Mouse (Mus musculus) adrenal gland, postnatal 25 days (tissue): ENCODE data around the gene Camta2. TPM values are rescaled to one million over a fixed set of nuclear protein-coding genes. Genes with fewer than 3 reads are reported as not detected.

Experiments
- DNase-seq: peaks from one replicate; pipeline ENCODE4 v3.0.0; 2021; ENCODE audit warnings: mixed read lengths
- total RNA-seq: library from RNA; stranded (reverse); gene quantifications from 2 replicates; pipeline ENCODE4 v1.2.3, GENCODE M21; 2021

Gene Camta2
- total RNA-seq, 1 experiment from 2014 or later = 51.3 TPM

DNA sequence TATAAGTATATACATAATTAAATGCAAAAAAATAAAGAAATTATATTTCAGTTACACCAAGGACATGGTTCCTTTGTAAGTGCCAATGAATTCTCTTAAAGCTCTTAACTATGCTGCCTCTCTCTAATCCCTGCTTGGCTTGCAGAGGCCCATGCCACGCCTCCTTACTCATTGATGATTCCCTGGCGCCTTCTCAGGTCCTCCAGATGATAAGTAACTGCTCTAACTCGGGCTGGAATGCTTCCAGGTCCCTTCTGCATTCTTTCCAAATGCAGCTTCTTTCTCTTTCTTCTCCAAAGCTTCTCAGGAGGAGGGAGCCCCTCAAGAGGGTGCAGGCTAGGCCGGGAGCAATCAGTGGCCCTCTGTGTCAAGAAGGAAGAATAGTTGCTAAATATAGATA is 1.7 kb upstream of the Camta2 start:
- no peak for DNase-seq

DNA sequence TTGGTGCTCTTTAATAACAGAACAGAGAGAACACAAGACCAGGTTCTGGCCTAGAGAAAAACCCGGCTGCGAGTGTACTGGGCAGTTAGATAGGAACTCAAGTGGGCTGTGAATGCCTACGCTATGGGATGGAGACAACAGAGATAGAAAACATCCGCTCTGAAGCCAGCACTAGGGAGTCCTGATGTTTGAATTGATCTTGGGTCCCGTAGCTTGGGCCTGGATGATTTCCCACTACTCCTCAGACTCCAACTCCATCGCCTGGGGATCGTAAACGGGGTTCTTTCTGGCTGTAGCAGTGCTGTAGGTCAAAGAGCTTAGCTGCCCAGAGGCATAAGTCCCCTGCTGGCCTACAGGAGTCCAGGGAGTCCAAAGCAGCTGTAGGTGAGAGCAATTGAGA is 467 bp upstream of the Camta2 start:
- no peak for DNase-seq

DNA sequence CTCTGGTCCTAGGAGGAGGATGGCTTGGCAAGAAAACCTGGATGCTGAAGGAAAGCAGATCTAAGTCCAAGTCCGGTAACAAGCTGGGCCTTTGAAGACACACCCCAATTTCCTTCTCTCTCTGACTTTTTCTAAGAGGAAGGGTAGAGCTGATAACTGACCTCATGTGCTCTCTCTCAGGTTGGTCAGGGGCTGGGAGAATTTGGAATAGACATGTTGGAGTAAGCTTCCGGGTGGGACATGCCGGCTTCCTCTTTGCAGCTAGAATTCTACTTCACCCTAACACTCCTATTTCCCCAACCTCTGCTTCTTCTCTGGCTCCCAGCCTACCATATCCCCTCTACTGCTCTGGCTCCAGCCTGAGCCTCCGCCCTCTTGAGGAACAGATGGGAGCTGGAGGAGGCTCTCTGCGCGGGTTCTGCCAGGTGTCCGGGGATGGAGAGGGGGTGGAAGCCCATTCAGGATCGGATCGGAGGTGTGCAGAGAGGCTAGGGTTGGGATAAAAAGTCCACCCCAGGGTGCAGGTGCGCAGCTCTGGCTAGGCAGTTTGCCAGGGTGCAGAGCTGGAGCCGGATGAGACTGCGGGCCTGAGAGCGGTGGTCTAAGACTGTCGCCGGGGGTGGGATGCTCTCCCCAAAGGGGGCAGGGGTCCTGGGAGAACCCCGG is 871 bp downstream of the Camta2 start:
- no peak for DNase-seq

DNA sequence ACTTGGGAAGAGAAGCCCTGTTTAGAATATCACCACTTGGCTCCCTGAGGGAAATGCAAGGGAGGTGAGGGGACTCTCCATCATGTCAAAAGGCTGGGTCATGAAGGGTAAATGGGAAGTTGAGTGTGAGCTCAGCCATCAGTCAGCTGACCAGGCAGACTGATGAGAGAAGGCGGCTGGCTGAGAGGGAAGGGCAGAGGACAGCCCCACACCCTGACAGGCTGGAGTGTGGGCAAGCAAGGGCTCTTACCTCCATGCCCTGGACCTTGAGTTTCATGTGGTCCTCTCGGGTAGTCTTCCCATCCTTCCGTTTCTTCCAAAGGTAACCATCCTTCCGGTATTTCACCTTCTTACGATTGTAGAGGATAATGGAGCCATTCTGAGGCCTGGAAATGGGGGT is 4.3 kb downstream of the Camta2 start:
- DNase-seq = no peak

DNA sequence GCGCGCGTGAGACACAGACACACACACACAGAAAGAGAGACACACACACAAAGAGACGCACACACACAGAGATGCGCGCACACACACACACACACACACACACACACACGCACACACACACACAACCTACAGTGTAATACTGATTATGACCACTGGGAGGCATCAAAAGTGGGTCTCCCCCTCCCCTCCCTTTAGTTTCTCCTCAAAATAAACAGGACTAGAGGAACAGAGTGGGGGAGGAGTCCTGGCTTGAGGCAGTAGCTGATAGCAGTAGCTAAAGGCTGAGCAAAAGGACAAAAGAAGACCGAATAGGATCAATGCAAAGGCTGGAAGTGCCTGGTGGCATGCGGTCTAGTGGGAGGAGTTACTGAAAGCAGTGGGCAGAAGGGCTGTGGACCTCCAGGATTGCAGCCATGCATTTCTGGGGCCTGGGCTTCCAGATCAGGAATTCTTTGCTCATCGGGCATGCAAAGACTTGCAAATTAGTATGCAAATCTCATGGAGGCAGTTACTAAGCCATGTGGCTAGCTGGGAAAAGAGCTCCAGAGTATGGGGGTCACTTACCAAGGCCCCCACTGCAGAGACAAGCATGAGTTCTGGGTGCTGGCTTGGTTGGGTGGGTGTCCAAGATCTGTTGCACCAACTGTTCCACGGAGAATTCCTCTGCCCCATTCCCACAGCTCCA is 5.9 kb downstream of the Camta2 start:
- no peak for DNase-seq

DNA sequence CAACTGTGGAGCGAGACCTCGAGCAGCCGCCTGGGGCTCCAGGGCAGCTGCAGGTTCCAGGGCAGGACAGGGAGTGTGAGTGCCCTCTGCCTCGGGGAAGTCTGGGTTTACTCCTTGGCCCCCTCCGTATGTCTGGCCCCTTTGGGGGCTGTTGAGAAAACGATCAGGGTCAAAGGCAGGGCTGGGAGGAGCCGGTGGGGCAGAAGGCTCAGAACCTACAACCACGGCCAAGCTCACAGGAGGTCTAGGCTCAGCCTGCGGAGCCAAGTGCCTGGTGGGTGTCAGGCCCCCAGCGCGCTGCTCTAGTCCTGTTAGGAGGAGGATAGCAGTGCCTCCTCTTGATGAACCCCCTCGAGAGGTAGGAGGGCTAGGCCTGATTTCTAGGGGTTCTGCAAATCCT is 6.7 kb downstream of the Camta2 start:
- DNase-seq = no peak

DNA sequence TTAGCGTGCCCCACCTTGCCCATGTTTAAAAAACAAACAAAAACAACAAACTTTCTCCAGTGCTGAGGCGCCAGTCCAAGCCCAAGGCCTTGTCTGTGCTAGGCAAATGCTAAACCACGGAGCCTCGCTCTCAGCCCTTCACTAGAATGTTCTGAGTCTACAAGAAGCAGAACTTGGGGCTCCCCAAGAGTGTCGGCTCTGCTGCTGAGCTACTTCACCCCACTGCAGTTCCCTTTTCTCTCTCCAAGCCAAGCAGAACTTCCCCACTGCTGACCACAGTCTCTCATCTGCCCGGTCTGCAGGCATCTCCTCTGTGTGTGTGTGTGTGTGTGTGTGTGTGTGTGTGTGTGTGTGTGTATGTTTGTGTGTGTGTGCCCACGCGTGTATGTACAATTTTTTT is 8.0 kb downstream of the Camta2 start:
- DNase-seq = no peak

DNA sequence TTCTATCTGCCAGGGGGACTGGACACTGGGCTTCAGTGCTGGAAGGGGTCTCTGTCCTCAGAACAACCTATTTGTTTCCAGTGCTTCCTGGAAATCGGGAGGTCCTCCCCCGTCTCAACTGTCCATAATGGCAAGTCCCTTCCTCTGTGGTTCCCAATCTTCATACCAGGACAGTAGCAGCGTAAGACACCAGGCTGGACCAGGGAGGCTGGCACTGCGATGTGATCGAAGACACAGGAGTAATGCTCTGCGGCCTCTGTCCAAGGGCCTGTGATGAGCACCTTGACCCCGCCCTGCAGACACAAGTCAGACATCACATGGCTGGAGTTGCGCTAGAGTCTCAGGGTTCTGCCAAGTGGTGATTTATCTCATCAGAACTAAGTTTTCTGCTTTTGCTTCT is 8.5 kb downstream of the Camta2 start:
- no peak for DNase-seq

DNA sequence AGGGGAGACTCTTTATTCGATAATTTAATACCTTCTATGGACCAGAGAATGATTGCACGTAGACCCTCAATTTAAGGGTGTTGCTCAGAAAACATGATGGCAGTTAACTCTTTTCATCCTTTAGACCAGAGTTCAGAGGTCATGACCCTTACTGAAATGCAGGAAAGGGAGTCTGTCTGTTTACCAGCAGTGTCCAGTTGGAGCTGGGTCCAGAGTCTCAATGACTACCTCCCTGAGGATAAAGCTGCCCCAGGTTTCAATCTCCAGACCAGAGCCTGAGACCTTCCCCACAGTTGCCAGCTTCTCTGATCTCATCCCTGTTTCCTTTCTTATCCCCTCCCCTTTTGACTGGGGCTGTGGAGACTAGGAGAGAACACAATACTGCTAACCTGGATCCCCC is 9.3 kb downstream of the Camta2 start:
- no peak for DNase-seq

DNA sequence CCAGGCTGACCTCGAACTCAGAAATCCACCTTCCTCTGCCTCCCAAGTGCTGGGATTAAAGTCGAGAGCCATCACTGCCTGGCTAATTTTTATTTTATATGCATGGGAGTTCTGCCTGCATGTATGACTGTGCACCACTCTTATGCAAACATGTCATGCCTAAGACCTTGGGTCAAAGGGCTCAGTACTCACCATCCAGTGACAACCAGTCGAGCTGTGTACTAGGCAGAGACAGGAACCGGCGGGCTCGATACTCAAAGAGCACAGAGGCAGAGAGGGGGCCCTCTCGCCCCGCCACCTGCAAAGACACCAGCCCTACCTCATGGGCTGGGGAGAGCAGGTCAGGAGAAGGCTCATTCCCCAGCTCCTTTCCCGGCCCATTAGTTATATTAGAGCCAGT is 9.8 kb downstream of the Camta2 start:
- DNase-seq = no peak

DNA sequence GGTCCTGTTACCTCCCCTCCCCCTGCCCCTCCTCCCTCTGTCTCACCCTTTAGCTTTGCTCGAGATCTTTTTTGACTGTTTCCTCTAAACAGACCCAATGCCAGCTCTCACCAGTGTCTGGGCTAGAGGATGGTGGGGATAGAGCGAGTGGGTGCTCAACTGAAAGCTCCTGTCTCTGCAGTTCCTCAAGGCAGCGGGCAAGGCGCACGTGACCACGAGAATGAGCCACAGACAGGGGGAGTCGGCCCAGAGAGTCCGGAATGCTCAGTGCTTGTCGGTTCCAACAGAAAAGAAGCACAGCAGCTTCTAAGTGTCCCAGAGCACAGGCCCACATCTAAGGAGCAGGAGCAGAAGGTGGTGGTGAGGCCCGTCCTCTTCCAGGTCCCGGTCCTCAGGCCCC is 13.4 kb downstream of the Camta2 start:
- no peak for DNase-seq

DNA sequence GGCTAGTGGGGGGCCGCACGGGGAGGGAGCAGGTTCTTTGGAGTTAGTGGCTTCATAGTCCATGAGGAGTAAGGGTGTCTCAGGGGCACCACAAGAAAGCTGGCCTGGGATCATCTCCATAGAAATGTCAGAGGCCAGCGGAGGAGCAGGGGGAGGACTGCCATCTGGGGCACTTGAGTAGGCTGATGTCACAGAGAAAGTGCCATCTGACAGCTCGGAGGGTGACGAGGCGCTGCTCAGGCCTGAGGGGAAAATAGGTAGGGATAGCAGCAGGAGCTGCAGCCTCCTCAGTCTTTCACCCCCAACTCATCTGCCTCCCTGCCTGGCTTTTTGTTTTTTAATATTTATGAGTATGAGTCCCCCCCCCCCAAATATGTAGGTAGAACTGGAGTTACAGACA is 13.9 kb downstream of the Camta2 start:
- no peak for DNase-seq

DNA sequence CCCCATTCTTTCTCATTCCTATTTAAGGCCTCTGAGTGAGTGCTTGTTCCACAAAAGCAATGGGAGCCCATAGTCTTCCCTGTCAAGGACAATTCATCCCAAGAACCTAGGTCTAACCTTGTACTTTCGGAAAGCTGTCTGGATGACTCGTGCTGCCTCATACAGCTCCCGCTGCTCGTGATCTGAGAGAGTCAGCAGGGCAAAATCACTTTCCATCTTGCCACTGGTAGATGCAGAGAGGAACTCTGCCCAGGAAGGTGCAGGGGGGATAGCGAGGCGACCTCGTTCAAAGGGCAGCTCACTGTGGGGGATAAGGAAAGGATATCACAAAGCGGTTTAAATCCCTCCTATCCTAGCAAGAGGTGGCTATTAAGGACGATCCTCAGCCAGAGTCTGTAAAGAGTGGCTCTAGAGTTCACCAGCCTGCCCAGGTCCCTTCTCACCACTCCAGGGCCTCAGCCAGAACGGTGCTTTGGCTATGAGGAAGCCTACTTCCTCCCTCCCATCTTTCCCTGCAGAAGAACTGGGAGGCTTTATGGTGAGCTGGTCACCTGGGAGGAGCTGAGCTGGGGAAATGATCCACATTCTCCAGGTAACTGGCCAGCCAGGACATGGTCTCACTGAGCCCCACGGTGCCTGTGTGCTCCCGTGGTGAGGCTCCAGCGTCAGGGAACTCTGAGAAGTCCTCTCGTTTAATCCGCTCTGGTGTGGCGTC is 16.4 kb downstream of the Camta2 start:
- no peak for DNase-seq

DNA sequence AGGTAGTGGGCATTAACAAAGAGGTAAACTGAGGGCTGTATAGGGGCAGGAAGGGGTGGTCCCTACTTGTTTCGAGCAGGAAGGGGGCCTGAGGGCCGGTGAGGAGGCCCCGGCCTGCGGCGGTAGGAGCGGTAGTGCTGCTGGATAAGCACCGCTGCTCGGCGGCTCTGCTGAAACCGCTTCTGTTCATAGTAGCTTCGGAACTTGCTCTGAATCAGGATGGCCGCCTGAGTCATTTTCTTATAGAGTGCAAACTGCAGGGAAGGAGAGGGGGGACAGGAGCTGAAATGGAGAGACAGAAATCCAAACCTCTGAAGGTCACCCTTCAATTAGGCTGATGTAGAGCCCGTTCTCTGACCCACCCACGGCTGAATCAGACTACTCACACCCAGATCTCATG is 17.4 kb downstream of the Camta2 start:
- DNase-seq = no peak

DNA sequence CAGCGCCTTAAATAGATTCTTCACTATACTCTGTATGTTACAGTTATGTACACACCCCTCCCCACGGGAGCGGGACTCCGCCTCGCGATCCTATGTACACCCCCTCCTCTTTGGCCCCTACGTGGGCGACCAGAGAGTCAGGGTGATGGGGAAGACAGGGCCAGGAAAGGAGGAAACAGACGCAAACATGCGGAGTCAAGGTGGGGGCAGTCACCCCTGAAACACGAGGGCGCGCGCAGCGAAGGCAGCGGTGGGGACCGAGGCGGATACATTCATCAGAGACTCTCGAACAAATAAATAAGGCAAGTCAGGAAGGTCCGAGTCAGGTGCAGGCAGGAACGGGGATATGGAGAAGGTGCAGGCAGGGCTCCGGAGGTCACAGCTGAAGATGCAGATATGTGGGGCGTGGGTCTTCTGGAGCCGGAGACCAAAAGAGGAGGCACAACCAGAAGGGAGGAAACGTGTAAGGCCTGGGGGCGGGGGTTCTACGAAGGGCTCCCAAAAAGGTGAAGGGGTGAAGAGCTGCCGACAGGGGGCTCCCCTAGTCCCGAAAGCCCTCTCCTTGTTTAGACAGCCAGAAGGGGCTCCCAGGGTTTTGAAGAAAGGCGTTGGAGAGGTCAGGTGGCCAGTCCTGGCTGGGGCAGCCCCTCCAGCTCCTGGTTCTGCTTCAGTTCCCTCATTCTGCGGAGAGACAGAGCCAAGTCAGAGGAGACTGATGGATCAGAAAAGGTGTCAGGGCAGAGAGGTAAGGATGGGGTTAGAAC is 18.1 kb downstream of the Camta2 start:
- DNase-seq = peak; percentile 73

DNA sequence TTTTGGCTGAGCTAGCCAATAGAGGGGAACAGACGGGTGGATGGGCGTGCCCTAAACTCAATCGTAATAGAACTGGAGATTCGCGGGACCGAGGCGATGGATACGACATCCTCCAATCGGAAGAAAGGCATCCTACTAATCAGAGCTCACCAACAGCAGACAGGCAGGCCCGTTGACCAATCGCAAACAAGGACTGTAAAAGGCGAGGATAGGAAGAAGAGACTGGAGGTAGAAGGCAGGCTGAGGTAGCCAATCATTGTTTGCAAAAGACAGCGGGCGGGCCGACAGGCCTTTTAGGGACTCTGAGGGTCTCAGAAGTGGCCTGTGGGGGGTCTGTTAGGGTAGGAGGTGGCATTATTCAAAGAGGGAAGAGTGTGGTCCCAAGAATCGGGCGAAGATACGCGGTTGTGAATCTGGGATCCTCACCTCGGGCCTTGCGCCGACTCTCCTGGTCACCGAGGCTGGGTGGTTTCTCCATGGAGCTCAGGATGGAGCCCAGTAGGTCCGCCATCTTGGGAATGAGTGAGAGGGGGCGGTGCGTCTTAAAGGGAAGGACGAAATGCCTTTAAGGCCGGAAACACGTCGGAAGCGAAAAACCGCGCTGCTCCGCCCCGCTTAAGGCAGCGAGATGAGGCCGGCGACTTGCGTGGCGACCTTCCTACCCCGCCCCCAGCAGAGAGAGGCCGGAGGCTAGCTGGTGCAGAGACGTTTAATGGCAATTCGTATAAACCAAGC is 19.0 kb downstream of the Camta2 start, which contains the start of gene Spag7:
Spag7 (minus strand) TSS at position 646 of the 735 bp plus-strand sequence.
- DNase-seq = peak; percentile 93

DNA sequence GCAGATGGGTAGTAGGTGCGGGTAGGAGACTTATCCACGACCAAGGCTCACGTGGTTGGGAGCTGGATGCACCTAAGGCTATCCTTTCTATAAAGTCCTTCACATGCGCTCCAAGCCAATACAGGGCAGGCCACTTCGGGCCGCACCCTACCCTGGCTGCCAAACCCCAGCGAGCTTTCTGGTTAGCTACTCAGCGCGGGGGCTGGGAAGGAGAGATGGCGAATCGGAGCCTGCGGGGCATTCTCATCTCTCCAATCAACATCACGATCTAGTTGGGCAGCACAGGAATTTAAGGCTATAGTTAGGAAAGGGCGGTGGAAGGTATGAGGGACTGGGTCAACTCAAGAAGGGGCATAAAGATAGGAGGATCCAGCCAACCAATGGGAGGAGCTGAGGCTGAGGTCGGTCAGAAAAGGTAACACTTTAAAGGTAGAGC is 19.6 kb downstream of the Camta2 start:
- DNase-seq = peak; percentile 67

DNA sequence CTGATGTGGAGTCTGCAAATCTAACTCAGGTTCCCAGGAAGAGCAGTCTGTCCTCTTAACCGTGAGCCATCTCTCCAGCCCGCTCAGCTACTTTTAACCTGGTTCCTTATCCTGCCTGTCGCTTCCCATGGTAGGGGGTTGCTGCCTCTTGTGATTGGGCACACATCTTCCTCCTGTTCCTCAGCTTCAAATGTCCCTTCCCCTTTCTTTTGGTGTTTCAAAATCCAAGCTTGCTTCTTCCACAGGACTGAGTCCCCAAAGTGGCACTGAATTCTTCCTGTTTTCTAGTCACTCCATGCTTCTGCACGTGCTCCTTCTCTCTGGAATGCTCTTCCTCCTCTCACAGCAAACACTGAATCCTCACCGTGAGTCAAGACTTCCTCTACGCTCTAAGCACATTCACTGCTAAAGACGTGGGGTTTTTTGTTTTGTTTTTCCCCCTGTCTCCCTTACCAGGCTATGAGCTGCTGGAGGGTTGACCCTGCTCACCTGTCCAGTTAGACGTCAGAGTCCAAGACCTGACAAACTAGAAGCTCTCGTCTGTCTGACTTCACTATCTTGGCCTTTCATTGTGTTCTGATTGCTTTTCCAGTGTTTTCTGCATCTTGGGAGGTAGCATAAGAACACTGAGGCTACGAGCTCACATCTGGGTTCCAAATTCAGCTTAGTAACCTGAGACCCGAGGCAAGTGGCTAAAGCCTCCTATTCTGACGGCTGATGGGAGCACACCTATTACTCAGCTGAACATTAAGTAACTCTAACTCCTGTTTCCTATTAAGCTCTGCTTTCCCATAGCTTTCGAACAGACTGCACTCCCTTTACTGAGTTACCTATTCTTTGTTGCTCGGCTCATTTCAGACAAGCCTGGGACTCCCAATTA is 20.4 kb downstream of the Camta2 start:
- DNase-seq = no peak

DNA sequence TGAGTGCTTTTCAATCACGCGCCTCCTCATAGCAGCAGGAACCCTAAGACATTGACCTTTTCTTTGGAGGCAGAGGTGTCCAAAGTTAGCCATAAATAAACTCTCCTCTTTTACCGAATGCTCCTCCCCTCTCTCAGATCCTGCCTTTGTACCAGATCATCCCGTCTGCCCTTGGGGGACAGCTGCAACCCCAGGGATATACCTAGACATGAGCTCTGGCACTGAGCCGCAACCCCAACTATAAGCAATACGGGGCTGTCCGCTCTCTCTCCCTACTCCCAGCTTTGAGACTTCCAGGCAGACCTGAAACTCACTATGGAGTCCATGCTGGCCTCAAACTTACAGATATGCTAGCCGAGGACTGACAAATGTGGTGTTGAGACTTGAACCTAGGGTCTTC is 21.2 kb downstream of the Camta2 start:
- DNase-seq = no peak

DNA sequence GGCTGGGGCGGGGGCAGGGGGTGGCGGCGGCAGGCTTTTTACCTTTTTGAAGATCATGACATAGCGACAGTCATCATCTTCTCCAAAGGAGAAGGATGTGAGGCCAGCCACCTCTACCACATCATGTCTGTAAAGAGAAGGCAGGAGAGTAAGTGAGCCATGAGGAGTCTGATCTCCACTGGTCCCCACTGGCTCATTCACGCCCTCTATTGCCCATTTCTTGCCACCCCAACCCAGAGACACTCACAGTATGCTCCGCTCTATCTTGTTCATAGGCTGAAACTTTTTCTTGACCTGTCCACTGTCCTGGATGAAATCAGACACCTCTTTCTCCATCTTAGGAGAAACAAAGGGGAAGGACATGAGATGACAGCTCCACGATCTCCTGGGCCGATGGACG is 23.2 kb downstream of the Camta2 start:
- no peak for DNase-seq

DNA sequence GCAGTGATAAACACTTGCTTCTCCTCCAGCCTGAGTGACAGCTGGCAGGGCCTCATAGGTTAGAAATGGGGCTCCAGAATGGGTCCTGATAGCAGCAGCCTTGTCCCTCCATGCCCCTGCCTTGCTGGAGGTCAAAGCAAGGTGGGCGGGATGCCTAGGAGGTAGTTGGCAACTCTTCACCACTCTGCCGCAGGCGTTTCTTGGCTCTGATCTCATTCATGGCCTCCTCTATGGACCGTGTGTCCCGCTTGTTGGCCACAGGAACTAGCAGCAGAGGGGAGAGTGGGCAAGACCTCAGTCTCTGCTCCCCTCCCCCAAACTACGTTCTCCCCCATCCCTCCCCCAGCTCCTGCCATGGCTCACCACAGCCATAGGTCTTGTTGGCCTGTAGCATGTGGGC is 23.9 kb downstream of the Camta2 start:
- no peak for DNase-seq
